Mouse (Mus musculus) ES-E14 (cell line): ENCODE results near the gene Rtl8b. TPM values are rescaled to one million over a fixed set of nuclear protein-coding genes. Genes with fewer than 3 reads are reported as not detected.
"Not testable (repeated sequence)": the region's sequence is repeated elsewhere in the genome, so short reads cannot be mapped to it uniquely, and the experiment has no call there.

Experiments used
- DNase-seq: peaks from one replicate; pipeline ENCODE4 v3.0.0-alpha.2; 2013; ENCODE audit warnings: low read depth, low spot score
- H3K27ac ChIP-seq: 2 replicates; pipeline ENCODE4 v1.5.1; 2012; ENCODE audit warnings: low read depth, mild to moderate bottlenecking, low read length, moderate library complexity, mixed read lengths; ENCODE audit not compliant: poor library complexity, insufficient read depth, severe bottlenecking
- H3K36me3 ChIP-seq: 2 replicates; pipeline ENCODE4 v1.6.1; 2012; ENCODE audit warnings: mild to moderate bottlenecking, low read length, moderate library complexity, mixed read lengths; ENCODE audit not compliant: control insufficient read depth, poor library complexity, insufficient read depth, severe bottlenecking
- H3K4me1 ChIP-seq, 2 experiments: fragments of 150-350 bp in 1 of 2; sonication (generic) in 1 of 2; 2 replicates each; pipeline ENCODE4 v1.6.1; 2012; ENCODE audit warnings: low read length in 2 of 2, mild to moderate bottlenecking in 1 of 2, mixed read lengths in 1 of 2; ENCODE audit not compliant: control insufficient read depth in 2 of 2, insufficient read depth in 2 of 2, poor library complexity in 1 of 2
- H3K4me3 ChIP-seq, 2 experiments: fragments of 150-350 bp in 1 of 2; sonication (generic) in 1 of 2; 2 replicates each; pipeline ENCODE4 v1.5.1; 2012; ENCODE audit warnings: low read length in 2 of 2, low read depth in 1 of 2, mild to moderate bottlenecking in 1 of 2, mixed read lengths in 1 of 2; ENCODE audit not compliant: insufficient read depth in 1 of 2, poor library complexity in 1 of 2, severe bottlenecking in 1 of 2
- H3K9ac ChIP-seq: 2 replicates; pipeline ENCODE4 v1.6.1; 2012; ENCODE audit warnings: low read depth, mild to moderate bottlenecking, low read length, mixed read lengths; ENCODE audit not compliant: poor library complexity, insufficient read depth, severe bottlenecking
- H3K9me3 ChIP-seq: fragments of 150-350 bp; sonication (generic); 2 replicates; pipeline ENCODE4 v1.6.1; 2012; ENCODE audit warnings: low read depth, mild to moderate bottlenecking, low read length; ENCODE audit not compliant: control insufficient read depth, insufficient read depth
- CHD2 ChIP-seq: IDR thresholded peaks from 2 replicates; pipeline ENCODE4 v1.6.1; 2014; ENCODE audit warnings: mild to moderate bottlenecking, low read depth, low read length, inconsistent platforms
- HCFC1 ChIP-seq: IDR thresholded peaks from 2 replicates; pipeline ENCODE4 v1.6.1; 2012; ENCODE audit warnings: low read length, inconsistent platforms, borderline replicate concordance; ENCODE audit not compliant: insufficient read depth
- MAFK ChIP-seq: IDR thresholded peaks from 2 replicates; pipeline ENCODE4 v1.6.1; 2014; ENCODE audit warnings: mild to moderate bottlenecking, low read depth, low read length, inconsistent platforms; ENCODE audit not compliant: insufficient read depth
- ZC3H11A ChIP-seq: IDR thresholded peaks from 2 replicates; pipeline ENCODE4 v1.6.1; 2012; ENCODE audit warnings: low read depth, mild to moderate bottlenecking, inconsistent platforms, low read length, borderline replicate concordance
- ZNF384 ChIP-seq: IDR thresholded peaks from 2 replicates; pipeline ENCODE4 v1.6.1; 2012; ENCODE audit warnings: low read depth, low read length, inconsistent platforms
- in situ Hi-C, 2 experiments: fragments of 600-800 bp; cut with MboI; formaldehyde crosslinking; loops; one replicate each; pipeline ENCODE4 v1.15.1; 2025; ENCODE audit warnings: low sequenced_read_pairs in 2 of 2, inconsistent platforms in 1 of 2; ENCODE audit not compliant: unreplicated experiment in 2 of 2
- total RNA-seq: library from RNA; depleted of rRNA; stranded (reverse); fragments of 300-350 nt; gene quantifications from 2 replicates; pipeline ENCODE4 v1.2.3, GENCODE M21; 2012

Rtl8b gene
- total RNA-seq, 1 experiment: 11.7 TPM

DNA sequence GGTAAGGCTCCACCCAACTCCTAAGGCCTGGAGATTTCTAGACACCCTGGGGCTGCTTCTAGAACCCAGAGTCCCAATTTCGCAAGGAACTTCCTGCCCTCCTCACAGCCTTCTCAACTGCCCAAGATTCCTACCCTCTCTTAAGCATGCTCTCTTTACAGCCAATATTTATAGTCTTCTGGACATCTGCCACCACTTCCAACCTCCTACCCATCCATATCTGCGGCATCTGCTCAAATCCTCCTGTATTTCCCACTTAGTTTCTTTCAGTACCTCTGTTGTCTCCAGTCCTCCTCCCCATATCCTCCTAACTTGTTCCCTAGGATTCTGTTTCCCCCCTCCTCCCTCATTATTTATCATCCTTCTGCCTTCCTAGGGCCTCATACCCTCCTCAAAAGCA is 29.0 kb upstream of the Rtl8b start:
- in situ Hi-C loops: no loop called here
- no peak for DNase-seq

DNA sequence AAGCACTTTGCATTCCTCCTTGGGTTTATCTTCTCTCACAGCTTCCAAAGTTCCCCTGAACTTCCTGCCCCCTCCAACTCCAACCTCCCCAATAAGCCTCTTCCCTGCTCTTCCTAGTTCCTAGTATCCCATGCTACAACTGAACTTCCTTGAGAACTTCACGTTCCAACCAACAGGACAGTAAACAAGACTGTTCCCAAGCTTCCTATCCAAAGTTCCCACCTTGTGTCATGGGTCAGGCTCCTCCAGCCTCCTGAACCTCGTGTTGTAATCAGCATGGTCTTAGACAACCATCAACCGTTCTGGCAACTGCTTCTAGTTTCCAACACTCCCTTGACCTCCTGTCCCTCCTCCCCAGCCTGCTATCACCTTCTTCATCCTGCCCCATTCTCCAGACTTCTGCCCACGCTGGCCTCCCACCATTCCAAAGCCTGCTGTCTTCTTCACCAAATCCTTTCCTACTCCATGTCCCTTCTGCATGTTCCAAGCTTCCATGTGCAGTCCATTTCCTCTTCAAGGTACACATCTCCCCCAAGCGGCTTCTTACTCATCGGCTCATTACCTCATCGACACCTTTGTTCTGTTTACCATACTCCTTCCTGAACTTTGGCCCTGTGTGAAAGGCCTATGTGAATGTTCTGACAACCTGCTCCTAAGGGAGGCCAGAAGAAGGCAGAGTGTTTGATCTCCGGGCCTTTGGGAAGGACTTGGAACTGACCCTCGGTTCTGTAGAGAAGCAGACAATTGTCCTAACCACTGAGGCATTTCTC is 24.0 kb upstream of the Rtl8b start:
- in situ Hi-C loops: no loop called here
- no peak overlapping the region for H3K4me3 ChIP-seq
- no peaks in the 10 kb centered on the region for H3K9me3 ChIP-seq
- H3K36me3 ChIP-seq: no peaks in the 10 kb centered on the region
- no peak for DNase-seq
- H3K9ac ChIP-seq: no peak overlapping the region
- no peak overlapping the region for H3K27ac ChIP-seq
- no peaks in the 10 kb centered on the region for H3K4me1 ChIP-seq
- no peak for TF ChIP-seq ZNF384
- no peak for TF ChIP-seq CHD2
- no peak for TF ChIP-seq MAFK
- TF ChIP-seq HCFC1: no peak
- no peak for TF ChIP-seq ZC3H11A

More for the DNA sequence above, 29.0 kb upstream of the Rtl8b start:
- TF ChIP-seq MAFK: no peak
- TF ChIP-seq HCFC1: no peak
- TF ChIP-seq ZNF384: no peak
- TF ChIP-seq ZC3H11A: no peak
- no peak for TF ChIP-seq CHD2
- Histone ChIP-seq H3K4me1 (no peaks in the 10 kb centered on the region), H3K9ac (no peak overlapping the region), H3K36me3 (no peaks in the 10 kb centered on the region), H3K27ac (no peak overlapping the region), H3K4me3 (no peak overlapping the region), H3K9me3 (no peaks in the 10 kb centered on the region)

DNA sequence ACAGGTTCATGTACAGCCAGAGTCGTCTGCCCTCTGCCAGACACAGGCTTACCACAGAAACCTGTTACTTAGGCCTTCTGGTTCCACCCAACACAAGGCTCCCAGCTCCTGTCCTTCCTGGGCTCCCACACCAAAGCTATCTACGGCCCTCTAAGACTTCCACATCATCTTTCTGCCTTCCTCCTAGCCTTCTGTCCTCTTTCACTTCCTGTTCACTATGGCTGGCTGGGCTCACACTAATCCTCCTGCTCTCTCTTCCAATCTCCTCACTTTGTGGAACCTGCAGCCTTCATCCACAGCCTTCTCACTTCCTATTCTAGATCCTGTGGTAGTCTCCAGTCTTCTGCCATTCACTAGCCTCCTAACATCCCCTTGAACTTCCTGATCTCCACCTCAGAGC is 22.9 kb upstream of the Rtl8b start:
- no peak overlapping the region for H3K9ac ChIP-seq
- no peaks in the 10 kb centered on the region for H3K36me3 ChIP-seq
- TF ChIP-seq ZNF384: no peak
- TF ChIP-seq MAFK: no peak
- no peak for TF ChIP-seq HCFC1
- no peak for TF ChIP-seq ZC3H11A
- no peak for TF ChIP-seq CHD2
- no peak for DNase-seq
- in situ Hi-C loops: no loop called here
- H3K9me3 ChIP-seq: no peaks in the 10 kb centered on the region
- H3K4me1 ChIP-seq: no peaks in the 10 kb centered on the region
- no peak overlapping the region for H3K27ac ChIP-seq
- H3K4me3 ChIP-seq: no peak overlapping the region

DNA sequence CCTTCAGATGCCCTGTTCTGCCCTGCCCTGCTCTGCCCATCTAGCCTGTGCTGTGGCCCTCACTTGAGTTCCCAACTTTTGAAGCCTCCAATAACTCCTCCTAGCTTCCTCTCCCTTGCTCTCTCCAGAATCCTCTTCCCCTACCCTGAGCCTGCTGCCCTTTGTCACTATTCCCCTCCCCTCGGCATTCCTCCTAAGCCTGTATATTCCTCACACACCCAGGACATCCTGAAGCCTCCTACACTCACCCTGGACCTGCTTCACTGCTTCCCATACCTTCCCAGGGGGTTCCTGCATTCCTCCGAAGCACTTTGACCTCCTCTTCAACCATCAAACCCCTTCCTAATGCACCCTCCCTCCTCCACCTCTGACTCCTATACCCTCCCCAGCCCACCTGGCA is 21.9 kb upstream of the Rtl8b start:
- no peaks in the 10 kb centered on the region for H3K4me1 ChIP-seq
- H3K27ac ChIP-seq: no peak overlapping the region
- H3K9me3 ChIP-seq: no peaks in the 10 kb centered on the region
- in situ Hi-C loops: no loop called here
- DNase-seq: no peak
- no peak overlapping the region for H3K4me3 ChIP-seq
- no peak overlapping the region for H3K9ac ChIP-seq
- no peaks in the 10 kb centered on the region for H3K36me3 ChIP-seq
- TF ChIP-seq HCFC1 (no peak), ZC3H11A (no peak), ZNF384 (no peak), MAFK (no peak), CHD2 (no peak)

DNA sequence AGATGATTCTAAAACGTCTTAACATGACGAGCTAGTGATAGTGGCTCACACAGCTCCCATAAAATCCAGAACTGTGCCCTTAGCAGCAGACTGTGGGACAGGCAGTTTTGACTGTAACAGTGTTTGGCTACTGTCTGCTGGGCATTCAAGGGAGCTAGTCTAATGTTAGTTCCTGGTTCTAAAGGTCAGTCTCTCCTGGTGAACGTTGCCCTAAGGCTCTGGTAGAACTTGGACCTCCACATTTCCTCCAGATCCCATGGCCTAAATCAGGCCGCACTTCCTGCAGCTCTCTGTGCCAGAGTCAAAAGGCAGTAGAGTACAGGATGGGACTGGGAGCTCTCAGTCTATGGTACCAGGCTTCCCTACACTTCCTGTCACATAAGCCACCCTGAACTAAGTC is 14.5 kb upstream of the Rtl8b start:
- H3K9me3 ChIP-seq, H3K36me3 ChIP-seq, H3K4me1 ChIP-seq, DNase-seq, H3K4me3 ChIP-seq, in situ Hi-C loops, H3K9ac ChIP-seq, H3K27ac ChIP-seq: not testable (repeated sequence)

DNA sequence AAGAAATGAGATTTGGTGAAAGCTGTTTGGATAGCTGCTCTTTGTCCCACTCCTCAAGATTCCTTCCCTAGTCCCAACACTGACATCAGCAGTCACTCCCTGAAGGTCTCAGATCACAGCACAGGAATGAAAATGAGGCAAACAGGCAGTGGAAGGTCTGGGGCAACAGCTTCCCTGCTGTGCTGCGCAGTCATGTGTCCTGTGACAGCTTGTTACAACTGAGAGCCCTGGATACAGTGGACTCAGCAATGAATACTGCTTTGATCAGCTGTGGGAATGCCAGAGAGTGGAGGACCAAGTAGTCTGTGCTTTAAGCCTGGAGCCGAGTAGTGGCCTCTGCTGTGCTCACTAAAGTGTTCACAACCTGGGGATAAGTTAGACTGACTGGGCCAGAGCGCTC is 12.4 kb upstream of the Rtl8b start:
- DNase-seq: not testable (repeated sequence)

DNA sequence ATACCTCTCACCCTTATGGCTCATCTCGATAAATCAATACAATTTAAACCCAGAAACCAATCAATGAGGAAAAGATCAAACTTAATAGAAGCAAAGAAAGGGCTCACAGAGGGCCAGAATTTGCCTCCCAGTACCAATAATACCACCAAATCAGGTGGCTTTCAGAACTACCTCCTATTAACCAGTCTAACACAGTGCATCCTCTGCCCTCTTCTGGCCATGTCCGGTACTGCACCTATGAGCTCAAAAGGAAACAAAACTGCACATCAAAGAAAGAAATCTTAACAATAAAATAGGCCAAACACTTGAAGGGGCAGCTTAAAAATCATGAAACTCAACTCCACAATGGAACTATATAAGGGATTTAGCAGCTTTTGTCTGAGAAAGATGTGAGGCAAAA is 6.7 kb upstream of the Rtl8b start:
- in situ Hi-C loops, H3K9me3 ChIP-seq, DNase-seq, H3K36me3 ChIP-seq, H3K4me3 ChIP-seq, H3K27ac ChIP-seq, H3K9ac ChIP-seq, H3K4me1 ChIP-seq: not testable (repeated sequence)

More for the DNA sequence above, 12.4 kb upstream of the Rtl8b start:
- H3K27ac ChIP-seq, H3K4me1 ChIP-seq, H3K36me3 ChIP-seq, H3K9ac ChIP-seq, in situ Hi-C loops, H3K4me3 ChIP-seq, H3K9me3 ChIP-seq: not testable (repeated sequence)
